Mouse (Mus musculus): ENCODE measurements around the gene Shank2.

Gene Shank2

DNA sequence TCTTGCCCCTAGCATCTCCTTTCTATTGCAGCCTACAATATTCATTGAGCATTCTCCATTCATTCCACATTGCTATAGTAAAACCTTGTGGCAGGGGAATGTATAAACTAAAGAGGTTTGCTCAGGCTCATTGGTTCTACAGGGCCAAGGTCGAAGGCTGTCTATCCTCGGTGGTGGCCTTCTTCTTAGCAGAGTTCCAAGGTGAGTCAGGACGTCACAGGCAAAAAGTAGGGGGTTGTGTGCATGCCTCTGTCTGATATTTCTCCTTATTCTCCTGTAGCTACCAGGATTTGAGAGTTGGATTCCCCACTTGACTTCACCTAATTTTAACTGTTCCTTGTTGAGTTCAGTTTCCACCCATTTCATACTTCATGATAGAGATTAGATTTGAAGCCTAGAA lies 29.9 kb downstream of the Shank2 start:
- DNase-seq = no peak

DNA sequence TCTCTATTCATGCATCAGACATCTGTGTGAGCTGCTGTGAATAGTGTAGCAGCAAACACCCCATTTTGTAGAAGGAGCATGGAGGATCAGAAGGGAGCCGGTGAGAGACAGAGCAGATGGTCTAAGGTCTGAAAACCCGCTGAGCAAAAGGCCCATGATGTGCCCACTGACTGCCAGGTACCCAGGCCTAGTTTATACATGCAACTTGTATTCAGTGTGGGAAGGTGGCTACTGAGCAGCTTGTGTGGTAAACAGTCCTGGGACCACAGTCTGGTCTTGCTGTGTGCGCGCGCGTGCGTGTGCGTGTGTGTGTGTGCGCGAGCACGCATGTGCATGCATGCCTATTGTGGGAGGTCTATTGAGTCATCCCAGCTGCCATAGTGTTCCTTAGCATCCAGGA lies 35.8 kb downstream of the Shank2 start:
- DNase-seq = no peak

DNA sequence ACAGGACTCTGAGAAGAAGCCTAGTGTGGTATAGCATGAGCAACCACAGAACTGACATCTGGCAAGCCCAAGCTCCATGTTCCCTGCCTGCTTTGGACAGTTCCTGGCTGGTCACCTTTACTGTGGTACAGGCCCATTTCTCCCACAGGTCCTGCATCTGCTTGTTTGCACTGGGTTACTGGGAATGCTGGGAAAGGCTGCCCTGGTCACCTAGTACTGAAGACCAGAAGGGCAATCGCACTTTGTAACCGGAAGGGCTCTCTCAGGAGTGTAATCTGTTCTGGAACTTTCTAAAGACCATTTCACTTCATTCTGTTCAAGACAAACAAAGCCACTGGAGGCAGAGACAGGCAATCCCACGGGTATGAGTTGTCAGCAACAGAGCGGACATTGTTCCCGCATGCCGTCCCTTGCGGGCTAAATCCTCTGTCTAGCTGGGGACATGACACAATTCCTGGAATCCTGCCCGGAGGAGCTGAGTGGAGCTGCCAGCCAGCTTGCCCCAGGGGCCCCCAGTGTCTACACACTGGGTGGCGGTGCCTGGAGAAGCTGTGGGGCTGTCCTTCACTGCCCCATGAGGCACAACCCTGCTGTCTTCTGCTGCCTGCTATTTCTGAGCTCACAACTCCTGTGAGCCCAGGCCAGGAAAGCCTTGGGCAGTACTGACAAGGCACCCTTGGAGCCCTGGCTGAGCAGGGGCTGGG lies 36.4 kb downstream of the Shank2 start:
- DNase-seq = peak; percentile 38 to 50

DNA sequence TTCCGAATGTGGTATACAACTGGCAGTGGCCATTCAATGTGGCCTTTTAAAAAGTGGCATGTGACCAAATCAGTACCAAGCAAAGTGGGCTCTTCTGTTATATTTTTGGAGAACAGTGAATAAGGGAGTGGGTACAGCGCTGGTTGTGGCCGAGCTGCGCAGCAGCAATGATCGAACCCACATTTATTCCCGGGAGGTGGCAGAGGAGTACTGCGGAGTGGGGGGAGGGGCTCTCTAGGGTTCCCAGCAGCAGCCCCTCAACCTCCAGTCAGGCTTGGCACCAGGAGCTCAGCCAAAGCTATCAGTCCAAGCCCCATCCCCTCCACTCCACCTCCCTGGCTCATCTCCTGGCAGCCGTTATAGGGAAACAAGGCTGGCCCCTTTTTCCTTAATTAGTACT lies 37.0 kb downstream of the Shank2 start:
- DNase-seq = no peak

DNA sequence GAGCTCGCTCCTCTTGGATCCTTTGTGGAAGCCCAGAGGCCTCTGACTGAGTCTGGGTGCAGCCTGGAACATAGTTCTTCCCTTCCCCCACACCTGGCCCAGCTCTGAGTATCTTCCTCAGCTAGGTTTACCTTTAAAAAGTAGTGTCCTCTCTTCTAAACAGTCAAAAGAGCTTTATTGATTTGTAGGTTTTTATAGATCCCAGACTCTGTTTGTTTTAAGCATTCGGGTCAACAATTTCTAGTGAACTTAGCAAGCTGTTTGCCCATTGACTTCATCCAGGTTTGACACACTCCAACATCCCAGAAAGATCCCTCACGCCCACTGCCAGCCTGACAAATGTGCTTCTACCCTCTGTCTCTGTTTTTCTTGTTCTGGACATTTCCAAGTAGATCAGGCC lies 38.6 kb downstream of the Shank2 start:
- DNase-seq = no peak

DNA sequence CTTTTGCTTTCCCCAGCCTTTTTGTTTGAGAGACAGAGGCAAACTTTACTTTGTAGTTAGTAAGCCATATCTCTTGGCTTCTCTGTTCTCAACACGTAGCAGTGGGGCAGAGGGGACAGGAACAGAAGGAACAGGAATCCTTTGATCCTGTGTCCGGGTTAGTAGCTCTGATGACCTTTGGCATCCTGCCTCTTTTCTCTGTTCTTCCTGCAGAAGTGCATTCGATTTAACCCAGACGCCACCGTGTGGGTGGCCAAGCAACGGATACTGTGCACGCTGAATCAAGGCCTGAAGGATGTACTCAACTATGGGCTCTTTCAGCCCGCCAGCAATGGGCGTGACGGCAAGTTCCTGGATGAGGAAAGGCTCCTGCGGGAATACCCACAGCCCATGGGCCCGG lies 50.3 kb downstream of the Shank2 start:
- peak; percentile 65 to 67 for DNase-seq

DNA sequence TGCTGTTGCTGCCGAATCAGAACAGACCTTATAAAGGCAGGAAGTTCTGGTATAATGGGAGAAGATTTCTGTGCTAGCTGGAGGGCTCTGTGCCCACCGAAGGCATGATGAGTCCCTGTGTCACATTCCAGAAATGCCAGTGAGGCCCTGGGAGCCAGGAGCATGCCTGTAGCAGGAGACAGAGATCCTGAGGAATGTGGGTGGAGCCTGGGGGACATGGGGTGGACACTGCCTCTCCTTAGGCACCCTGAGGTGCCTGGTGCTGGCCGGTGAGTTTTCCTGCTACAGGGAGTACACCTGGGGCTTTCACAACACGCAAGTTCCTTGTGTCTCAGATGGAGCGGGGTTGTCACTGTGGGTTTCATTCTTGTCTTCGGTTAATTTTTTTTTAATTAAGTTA lies 53.5 kb downstream of the Shank2 start:
- peak in 1 of 2 experiments; percentile 32 for DNase-seq

DNA sequence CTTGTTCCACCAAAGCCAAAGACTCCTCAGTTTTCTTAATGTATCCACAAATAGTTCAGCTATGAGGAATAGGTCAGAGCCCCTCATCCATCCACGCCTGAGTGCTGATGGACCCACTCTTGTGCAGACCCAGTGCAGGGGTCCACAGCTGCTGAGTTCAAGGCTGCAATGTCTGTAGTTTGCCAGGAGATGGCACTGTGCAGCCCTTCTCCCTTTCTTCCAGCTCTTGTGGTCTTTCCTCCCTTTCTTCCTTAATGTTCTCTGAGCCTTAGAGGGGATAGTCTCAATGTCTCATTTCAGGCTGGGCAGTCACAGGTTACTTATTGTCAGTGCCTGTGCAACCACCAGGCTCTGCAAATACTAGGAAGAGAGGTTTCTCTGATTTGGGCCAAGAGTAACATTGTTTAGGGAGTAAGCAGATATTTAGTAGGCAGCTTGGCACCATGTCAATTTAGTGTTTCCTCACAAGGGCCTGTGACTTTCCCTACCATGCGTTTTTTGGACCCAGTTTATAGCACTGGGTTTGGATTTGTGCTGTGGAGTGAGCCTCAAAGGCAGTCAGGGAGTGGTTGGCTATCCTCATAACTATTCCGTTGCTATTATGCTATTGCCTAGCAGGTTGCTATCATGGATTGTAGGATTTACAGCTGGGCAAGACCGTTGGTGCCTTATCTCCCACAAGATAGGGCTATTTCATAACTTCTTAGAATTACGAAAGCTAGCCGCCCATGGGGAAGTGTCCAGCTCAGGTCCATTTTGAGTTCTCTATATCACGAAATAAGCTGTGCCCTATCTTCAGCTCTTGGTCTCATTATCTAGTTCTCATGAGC lies 54.2 kb downstream of the Shank2 start:
- peak in 1 of 2 experiments; percentile 16 for DNase-seq

DNA sequence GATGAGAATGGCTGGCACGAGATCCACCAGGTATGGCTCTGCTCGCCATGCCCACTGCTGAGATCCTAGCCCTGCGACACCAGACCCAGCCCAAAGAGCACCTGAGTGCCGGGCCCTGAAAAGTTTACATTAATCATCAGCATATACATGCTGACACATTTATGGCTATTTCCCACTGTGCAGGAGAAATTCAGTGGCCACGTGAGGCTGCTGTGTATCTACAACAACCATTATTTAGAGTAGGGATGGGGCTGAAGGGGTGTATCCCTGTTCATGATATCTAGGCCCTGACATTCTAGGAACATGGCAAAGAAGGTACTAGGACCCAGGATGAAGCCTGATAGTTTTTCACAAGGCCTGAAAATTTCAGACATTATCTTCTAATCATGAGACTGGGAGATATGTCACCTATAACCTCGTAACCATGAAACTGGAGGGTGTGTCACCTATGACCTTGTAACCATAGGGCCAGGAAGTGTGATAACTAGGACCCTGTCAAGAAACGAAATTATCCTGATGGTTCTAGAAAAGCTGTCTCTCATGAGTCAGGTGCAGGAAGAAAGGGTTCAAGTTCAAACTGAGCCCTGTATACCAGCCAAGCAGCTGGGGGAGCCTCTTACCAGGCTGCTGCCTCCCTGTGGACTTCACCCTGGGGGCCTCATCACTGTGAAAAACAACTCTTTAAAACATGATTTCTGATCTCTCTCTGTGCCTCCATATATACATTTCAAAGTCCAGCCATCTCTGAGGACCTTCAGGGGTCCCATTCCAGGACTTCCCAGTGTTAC lies 68.6 kb downstream of the Shank2 start:
- no peak for DNase-seq

DNA sequence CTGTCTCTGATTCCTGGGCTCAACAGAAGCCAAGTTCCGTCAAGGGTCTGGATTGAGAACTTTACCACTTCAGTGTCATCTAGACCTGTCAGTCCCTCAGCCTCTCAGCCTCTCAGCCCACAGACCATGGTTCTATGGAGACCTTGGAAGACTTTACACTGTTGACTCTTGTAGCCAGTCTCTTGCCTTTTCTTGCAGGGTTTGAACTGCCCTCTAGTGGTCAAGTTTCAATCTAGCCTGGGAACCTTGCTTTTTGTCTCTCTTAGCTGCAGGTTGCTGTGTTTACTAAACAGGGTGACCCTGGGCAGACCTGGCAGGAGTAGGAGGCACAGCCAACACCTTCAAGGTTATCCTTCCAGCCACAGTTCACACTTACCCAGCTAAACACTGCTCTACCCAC lies 70.5 kb downstream of the Shank2 start:
- DNase-seq = peak; percentile 22 to 37

DNA sequence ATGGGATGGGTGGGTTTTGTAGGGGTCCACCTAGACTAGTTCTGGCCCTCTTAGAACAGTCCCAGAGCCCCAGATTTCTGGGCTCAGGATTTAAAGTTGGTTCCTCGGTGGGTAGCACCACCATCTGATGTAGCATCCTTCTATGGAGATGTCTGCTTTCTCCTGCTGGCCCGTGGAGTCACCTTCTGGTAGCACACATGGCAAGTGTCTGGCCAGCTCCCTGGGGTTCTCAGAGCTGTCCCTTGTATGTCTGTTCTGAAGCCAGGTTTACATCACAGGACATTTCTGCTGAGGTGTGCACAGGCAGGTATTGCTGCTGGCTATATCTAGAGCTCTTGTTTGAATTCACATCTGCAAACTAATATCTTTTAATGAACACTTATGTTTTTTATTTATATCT lies 71.1 kb downstream of the Shank2 start:
- DNase-seq = no peak

DNA sequence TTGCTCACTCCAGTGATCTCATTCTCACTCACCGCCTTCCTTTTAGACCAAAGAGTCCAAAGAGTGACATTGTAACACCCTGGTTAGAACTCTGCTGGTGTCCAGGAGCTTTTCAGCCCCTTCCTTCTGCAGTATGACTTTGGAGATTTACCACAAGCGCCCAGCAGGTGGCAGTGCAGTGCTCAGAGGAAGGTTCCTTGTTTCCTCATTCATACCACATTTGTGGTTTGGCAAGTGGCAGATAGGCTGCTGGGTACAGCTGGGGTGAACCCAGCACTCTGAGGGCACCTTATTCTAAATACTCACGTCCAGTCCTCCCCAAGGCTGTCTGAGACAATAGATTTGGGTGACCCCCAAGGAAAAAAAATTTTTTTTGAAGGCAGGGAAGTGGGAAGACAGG lies 73.0 kb downstream of the Shank2 start:
- peak; percentile 26 to 75 for DNase-seq

DNA sequence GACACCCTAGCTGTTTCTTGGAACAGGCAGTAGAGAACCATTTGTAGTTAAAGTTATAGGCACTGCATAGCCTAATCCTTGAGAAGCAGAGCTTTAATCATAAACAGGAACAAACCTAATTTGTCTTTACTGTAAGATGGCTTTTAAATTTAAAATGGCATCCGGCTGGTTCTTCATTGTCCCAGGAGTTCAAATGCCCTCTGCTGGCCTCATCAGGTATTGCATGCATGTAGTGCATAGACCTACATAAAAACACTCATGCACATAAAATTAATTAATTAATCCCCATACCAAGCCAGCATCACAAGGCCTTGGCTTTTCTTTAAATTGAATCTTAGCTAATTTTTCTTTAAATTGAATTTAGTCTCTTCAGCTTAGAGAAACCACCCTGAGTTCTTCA lies 76.9 kb downstream of the Shank2 start:
- DNase-seq = peak in 1 of 2 experiments; percentile 47

DNA sequence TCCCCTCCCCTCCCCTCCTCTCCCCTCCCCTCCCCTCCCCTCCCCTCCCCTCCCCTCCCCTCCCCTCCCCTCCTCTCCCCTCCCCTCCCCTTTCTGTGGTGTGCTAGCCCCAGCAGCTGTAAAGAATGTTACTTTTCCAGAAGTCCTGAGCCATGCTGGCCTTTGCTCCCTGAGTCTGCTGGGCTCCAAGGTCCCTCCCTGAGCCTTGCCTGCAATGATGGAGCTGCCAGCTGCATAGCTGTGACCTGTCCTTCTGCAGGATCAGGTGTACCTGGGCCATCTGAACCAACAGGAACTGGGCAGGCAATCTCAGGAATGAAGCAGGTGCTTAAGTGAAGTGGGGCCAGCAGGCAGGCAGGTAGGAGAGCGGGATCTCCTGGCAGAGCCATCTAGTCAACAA lies 78.1 kb downstream of the Shank2 start:
- no peak for DNase-seq

DNA sequence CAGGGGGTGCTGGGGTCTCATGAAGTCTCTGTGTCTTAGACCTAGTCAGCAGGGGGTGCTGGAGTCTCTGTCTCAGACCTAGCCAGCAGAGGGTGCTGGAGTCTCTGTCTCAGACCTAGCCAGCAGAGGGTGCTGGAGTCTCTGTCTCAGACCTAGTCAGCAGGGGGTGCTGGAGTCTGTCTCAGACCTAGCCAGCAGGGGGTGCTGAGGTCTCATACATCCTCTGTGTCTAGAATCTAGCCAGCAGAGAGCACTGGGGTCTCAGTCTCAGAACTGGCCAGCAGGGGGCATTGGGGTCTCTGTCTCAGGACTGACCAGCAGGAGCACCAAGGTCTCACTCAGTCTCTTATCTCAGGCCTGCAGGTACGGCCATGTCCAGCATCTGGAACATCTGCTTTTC lies 79.7 kb downstream of the Shank2 start:
- DNase-seq = peak in 1 of 2 experiments; percentile 49

DNA sequence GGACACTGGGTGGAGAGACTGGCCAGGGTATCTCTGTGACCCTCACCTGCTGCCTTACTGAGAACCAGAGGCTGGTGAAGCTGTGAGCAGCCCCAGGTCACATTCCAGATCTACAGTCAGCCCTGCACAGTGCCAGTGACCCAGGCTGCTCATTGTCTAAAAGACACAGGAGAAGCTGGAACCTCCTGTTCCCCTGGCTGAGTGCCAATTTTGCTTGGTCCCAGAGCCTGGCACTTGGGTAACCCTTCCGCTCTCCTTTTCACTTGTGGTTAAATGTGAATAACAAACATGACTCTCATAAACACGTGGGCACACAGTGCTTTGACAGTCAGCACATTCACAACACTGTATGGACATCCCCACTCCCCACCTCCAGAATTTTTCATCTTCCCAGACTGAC lies 80.2 kb downstream of the Shank2 start:
- DNase-seq = peak in 1 of 2 experiments; percentile 15

DNA sequence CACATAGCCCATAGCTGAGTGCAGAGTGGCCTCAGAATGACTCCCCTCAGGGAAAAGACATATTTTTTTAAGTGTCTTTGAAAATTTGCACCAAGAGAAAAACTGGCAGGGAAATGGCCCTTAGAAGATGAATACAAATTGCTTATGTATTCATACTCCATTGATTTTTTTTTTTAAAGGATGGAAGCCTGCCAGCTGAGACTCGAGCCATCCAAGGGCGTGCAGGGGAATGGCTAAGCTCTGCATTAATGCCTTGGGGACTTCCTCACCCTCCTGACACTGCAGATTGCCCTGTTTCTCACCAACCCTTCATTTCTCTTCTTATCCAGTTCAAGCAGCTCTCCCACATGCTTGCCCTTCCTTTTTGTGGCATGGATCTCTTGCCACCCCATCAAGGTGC lies 85.5 kb downstream of the Shank2 start:
- no peak for DNase-seq

DNA sequence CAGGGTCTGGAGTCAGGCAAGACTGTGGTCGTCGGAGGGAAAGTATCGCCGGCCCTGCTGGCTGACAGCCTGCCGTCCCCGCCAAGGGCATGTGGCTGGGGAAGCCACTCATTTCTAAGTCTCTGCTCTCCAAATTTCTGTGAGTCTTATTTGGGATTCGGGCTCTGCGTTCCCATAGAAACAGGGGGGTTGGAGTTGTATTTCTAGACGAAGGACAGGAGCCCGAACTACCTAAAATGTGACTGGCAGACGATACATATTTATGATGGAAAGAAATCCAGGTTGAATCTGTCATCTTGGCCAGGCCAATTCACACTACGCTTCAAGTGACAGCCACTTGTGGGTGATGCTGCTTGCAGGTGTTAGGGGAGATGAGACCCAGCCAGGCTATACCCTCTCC lies 92.4 kb downstream of the Shank2 start:
- DNase-seq = no peak

DNA sequence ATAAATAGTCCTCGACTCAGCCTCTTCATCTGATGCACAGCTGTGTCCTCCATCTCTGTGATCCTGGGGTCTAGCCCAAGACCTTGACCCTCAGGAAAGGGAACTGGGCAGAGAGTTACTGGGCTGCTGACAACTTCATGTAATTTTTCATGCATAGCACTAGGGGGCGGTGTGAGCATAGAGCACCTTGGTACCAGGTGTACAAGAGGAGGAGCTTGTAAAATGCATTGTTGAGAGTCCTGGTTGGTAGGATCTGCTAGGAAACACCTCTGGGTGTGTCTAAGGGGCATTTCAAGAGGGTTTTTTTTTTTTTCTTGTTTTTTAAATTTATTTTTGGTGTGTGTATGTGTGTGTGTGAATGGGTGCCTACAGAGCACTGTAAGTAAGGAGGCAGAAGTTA lies 95.6 kb downstream of the Shank2 start:
- DNase-seq = no peak

DNA sequence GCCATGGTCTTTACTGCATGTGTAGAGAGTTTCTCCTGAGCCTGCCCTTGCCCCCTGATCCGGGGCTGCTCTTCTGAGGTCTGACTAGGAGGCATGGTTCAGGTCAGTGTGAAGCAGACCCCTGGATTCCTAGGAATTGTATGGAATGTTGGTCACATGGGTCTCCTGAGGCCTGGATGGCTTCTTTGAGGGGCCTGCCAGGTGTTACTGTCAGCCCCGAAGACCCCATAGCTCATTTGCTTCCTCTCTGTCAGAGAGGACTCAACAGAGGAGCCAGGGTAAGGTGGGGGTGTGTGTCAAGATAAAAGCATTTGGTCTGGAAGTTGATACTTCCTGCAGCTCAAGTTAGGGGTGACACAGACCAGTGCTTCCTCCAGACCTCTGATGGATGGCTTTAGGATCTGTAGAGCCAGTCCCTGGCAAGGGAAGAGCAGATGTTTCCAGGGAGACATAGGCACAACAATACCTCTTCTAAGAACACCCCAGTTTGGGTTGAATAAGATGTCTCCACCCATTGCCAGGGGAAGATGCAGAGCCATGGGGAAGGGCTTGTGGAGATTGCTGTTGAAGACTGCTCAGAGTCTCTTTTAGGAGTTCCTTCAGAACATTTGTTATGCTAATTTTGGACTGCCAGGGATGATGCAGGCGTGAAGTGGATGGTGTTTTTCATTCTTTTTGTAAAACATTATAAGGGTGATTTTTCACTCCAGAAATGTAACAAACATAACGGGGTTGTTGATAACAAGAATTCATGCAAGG lies 100.7 kb downstream of the Shank2 start:
- DNase-seq = no peak

DNA sequence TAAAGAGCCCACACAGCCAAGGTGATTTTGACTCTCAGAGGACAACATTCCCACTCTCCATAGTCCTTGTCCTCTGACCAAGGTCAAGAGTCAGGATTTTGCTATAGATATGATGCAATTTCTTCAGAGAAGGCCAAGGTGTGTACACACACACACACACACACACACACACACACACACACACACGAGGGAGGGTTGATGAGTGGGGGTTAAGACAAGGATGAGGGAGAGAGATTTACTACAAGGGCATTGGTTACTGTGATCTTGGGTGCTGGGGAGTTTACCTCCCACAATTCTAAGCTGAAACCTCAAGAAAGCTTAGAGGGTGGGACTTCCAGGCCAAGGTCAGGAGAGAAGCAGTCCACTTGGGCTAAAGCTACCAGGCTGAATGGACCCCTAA lies 104.2 kb downstream of the Shank2 start:
- no peak for DNase-seq

DNA sequence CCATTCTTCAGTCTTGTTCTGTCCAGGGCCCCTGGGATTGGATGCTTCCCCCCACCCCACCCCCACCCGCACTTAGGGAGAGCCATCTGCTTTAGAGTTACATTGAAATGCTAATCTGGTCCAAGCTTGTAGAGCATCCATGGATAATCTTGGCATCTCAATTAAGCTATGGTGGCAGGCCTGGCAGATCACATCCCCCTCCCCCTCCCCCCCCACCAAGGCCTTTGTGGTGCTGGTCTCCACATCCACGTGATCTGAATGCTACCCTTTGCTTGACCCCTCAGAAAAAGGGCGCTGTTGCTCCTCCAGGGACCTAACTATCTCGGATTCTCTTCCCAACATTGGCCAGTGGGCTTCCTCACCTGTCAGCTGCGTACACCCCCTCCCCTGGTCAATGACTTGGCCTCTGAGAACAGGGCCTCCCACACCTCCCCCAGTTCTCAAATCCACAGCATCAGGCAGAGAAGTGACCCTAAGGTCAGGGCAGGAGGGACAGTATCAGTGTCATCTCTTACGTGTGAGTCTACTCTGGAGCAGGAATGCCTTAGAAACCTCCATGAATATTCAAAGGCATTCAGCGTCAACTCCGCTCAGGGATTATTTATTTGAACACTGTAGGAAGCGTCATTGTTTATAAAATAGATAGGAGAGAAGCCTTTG lies 104.8 kb downstream of the Shank2 start:
- no peak for DNase-seq

All from kidney, adult 8-10 months (tissue).